Mouse (Mus musculus): ENCODE results near the gene Polr3g.
"Not testable (repeated sequence)": the region's sequence is repeated elsewhere in the genome, so short reads cannot be mapped to it uniquely, and the experiment has no call there.

Polr3g gene

GRCm38 (mm10) chr13:81690477-81690876, 20.3 kb downstream of the Polr3g start:
- DNase-seq (ENCODE audit: low read depth in 2 of 2, low spot score in 2 of 2) = no peak

- no peak for DNase-seq (ENCODE audit: low read depth in 2 of 2, low spot score in 2 of 2)
Measured at GRCm38 (mm10) chr13:81689587-81689986, 21.2 kb downstream of the Polr3g start.

GRCm38 (mm10) chr13:81684884-81685283, 25.9 kb downstream of the Polr3g start:
- no peak for DNase-seq (ENCODE audit: low read depth in 2 of 2, low spot score in 2 of 2)

- DNase-seq (ENCODE audit: low read depth in 2 of 2, low spot score in 2 of 2) = no peak
Measured at GRCm38 (mm10) chr13:81684258-81684657, 26.6 kb downstream of the Polr3g start.

- DNase-seq (ENCODE audit: low read depth in 2 of 2, low spot score in 2 of 2) = no peak
Measured at GRCm38 (mm10) chr13:81683107-81683506, 27.7 kb downstream of the Polr3g start.

GRCm38 (mm10) chr13:81675333-81675732, 35.5 kb downstream of the Polr3g start:
- DNase-seq (ENCODE audit: low read depth in 2 of 2, low spot score in 2 of 2) = no peak

- no peak for DNase-seq (ENCODE audit: low read depth in 2 of 2, low spot score in 2 of 2)
Measured at GRCm38 (mm10) chr13:81667713-81668112, 43.1 kb downstream of the Polr3g start.

- DNase-seq (ENCODE audit: low read depth in 2 of 2, low spot score in 2 of 2) = no peak
Measured at GRCm38 (mm10) chr13:81664331-81664698, 46.5 kb downstream of the Polr3g start.

GRCm38 (mm10) chr13:81663566-81664330, 47.1 kb downstream of the Polr3g start:
- DNase-seq (ENCODE audit: low read depth in 2 of 2, low spot score in 2 of 2) = no peak

- DNase-seq (ENCODE audit: low read depth in 2 of 2, low spot score in 2 of 2) = peak in 1 of 2 experiments; percentile 2
Measured at GRCm38 (mm10) chr13:81658053-81658752, 52.6 kb downstream of the Polr3g start.

GRCm38 (mm10) chr13:81657351-81658052, 53.3 kb downstream of the Polr3g start, which contains the start of gene Lysmd3:
Lysmd3 (plus strand) TSS chr13:81657663.
- peak; percentile 86 to 87 for DNase-seq (ENCODE audit: low read depth in 2 of 2, low spot score in 2 of 2)

- no peak for DNase-seq (ENCODE audit: low read depth in 2 of 2, low spot score in 2 of 2)
Measured at GRCm38 (mm10) chr13:81657008-81657350, 53.8 kb downstream of the Polr3g start.

GRCm38 (mm10) chr13:81656091-81656850, 54.5 kb downstream of the Polr3g start:
- DNase-seq (ENCODE audit: low read depth in 2 of 2, low spot score in 2 of 2) = no peak

GRCm38 (mm10) chr13:81650382-81650781, 60.4 kb downstream of the Polr3g start:
- DNase-seq (ENCODE audit: low read depth in 2 of 2, low spot score in 2 of 2) = not testable (repeated sequence)

- no peak for DNase-seq (ENCODE audit: low read depth in 2 of 2, low spot score in 2 of 2)
Measured at GRCm38 (mm10) chr13:81646348-81646747, 64.5 kb downstream of the Polr3g start.

- no peak for DNase-seq (ENCODE audit: low read depth in 2 of 2, low spot score in 2 of 2)
Measured at GRCm38 (mm10) chr13:81644047-81644565, 66.7 kb downstream of the Polr3g start.

- DNase-seq (ENCODE audit: low read depth in 2 of 2, low spot score in 2 of 2) = no peak
Measured at GRCm38 (mm10) chr13:81642491-81643149, 68.2 kb downstream of the Polr3g start.

- peak in 1 of 2 experiments; percentile 10 for DNase-seq (ENCODE audit: low read depth in 2 of 2, low spot score in 2 of 2)
Measured at GRCm38 (mm10) chr13:81641289-81642045, 69.3 kb downstream of the Polr3g start.

GRCm38 (mm10) chr13:81640881-81641280, 69.9 kb downstream of the Polr3g start:
- no peak for DNase-seq (ENCODE audit: low read depth in 2 of 2, low spot score in 2 of 2)

GRCm38 (mm10) chr13:81639624-81640023, 71.2 kb downstream of the Polr3g start:
- no peak for DNase-seq (ENCODE audit: low read depth in 2 of 2, low spot score in 2 of 2)
